Mouse (Mus musculus) bone marrow, adult 2 months (tissue): ENCODE data around the gene Serpinb1b. TPM values are rescaled to one million over a fixed set of nuclear protein-coding genes. Genes with fewer than 3 reads are reported as not detected.
"Not testable (repeated sequence)": the region's sequence is repeated elsewhere in the genome, so short reads cannot be mapped to it uniquely, and the experiment has no call there.

Experiments
- H3K27ac ChIP-seq: fragments of 200-500 bp; 2 replicates; pipeline ENCODE4 v1.5.1; 2012; ENCODE audit warnings: low read depth, mild to moderate bottlenecking, control low read depth, inconsistent platforms, low read length; ENCODE audit not compliant: control insufficient read depth, poor library complexity, insufficient read depth
- H3K4me1 ChIP-seq: fragments of 200-500 bp; 2 replicates; pipeline ENCODE4 v1.6.1; 2011; ENCODE audit warnings: low read length; ENCODE audit not compliant: control insufficient read depth, insufficient read depth
- H3K4me3 ChIP-seq: fragments of 200-500 bp; replicated peaks from 2 replicates; pipeline ENCODE3; 2011; ENCODE audit warnings: mild to moderate bottlenecking, low read depth, low read length, control low read depth; ENCODE audit not compliant: control insufficient read depth
- CTCF ChIP-seq: fragments of 200-500 bp; IDR thresholded peaks from 2 replicates; pipeline ENCODE4 v1.5.1; 2011; ENCODE audit warnings: low read length, control low read depth; ENCODE audit not compliant: control insufficient read depth, insufficient read depth
- POLR2A ChIP-seq: fragments of 200-500 bp; IDR thresholded peaks from 2 replicates; pipeline ENCODE4 v1.6.1; 2011; ENCODE audit warnings: low read depth, mild to moderate bottlenecking, control low read depth, low read length, borderline replicate concordance; ENCODE audit not compliant: control insufficient read depth
- WGBS: fragments of 180-500 bp; shearing (Covaris S2); methylation state at CpG from one replicate; pipeline ENCODE4 v1.1.7; 2018; 5-methylcytosine and 5-hydroxymethylcytosine counted together
- polyA plus RNA-seq: library from polyadenylated mRNA; stranded (reverse); fragments of >200 nt; gene quantifications from 2 replicates; pipeline ENCODE4 v1.2.4, GENCODE M21; 2011; ENCODE audit warnings: low replicate concordance; ENCODE audit not compliant: missing spikeins, insufficient read depth, insufficient read length

The Serpinb1b gene
- 1.00 TPM in 1 of 2 replicates, not detected in the other for polyA plus RNA-seq

GRCm38 (mm10) chr13:33078056-33078705 is at the start of gene Serpinb1b:
Serpinb1b (plus strand) TSS chr13:33078575.
- Histone ChIP-seq H3K27ac (no peak within 1 kb of the TSS), H3K4me1 (no peaks in the 10 kb centered on the region), H3K4me3 (no peak within 1 kb of the TSS)
- no peak for TF ChIP-seq POLR2A
- TF ChIP-seq CTCF, result no peak
- WGBS, result 81% methylated on average over 3 of the region's 3 CpGs

- H3K4me3 ChIP-seq, H3K27ac ChIP-seq, H3K4me1 ChIP-seq: not testable (repeated sequence)
- 92% methylated on average over 2 of the region's 2 CpGs for whole genome bisulfite sequencing
Measured at GRCm38 (mm10) chr13:33029478-33029877, 48.9 kb upstream of the Serpinb1b start.

DNA sequence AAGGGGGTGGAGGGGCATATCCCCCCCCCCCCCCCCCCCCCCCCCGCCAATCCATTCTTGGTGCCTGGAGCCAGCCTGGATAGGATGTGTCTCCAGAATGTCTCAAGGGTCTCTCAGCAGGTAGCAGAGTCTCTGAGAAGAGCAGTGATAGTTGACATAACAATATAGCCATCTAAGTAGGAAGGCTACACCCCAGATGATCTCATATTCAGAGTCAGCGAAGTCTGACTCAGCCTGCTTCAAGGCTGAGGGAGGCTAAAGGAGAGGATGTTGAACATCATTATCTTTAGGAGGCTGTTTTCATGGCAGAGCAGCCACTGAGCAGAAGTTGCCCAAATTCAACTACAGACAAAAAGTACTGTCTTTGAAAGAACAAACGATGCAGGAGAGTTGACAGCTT is 48.1 kb upstream of the Serpinb1b start:
- no peak for TF ChIP-seq CTCF
- TF ChIP-seq POLR2A, result no peak
- H3K4me1 ChIP-seq, result no peaks in the 10 kb centered on the region
- H3K27ac ChIP-seq, result no peak overlapping the region
- WGBS, result 90% methylated on average over 2 of the region's 3 CpGs
- no peak overlapping the region for H3K4me3 ChIP-seq

DNA sequence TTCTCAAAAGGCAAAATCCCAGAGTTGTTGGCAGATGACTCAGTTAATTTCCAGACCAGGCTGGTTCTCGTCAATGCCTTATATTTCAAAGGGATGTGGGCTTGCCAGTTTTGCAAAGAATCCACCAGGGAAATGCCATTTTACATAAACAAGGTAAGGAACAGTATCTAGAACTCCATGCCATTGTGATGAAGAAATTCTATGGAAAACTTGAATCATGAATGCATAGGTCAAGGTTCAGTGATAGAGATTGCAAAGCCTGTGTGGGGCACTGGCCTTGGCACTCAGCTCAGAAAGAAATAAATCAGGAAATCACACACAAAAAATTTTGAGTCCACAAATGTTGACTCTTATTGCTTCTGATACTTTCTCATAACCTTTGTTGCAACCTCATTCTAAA is 42.9 kb upstream of the Serpinb1b start:
- H3K4me1 ChIP-seq, result no peaks in the 10 kb centered on the region
- no peak overlapping the region for H3K27ac ChIP-seq
- no peak for TF ChIP-seq POLR2A
- 78% methylated on average over 1 of the region's 1 CpGs for WGBS
- H3K4me3 ChIP-seq, result no peak overlapping the region

DNA sequence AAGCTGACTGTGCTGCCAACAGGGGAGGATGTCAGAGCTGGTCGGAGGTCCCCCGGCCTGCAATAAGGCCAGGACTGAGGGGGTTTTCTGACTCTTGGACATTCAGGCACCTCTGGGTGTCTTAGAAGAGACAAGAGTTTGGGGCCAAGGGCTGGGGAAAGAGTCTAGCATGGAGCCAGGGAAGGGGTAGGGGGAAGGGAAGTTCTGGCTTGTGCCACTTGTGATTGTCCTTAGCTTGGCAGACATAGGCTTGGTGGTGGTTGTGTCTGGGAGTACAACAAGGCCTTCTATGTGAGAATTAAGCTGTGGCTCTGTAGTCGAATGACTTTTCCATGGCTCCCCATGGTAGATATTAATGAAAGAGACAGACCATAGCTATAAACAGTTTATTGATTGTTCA is 34.8 kb upstream of the Serpinb1b start:
- 84% methylated on average over 3 of the region's 3 CpGs for WGBS
- no peak for TF ChIP-seq POLR2A
- TF ChIP-seq CTCF, result no peak

GRCm38 (mm10) chr13:33047234-33047633 is 31.1 kb upstream of the Serpinb1b start:
- TF ChIP-seq POLR2A (no peak), CTCF (no peak)
- no peak overlapping the region for H3K4me3 ChIP-seq
- H3K27ac ChIP-seq, result no peak overlapping the region
- 43% methylated on average over 2 of the region's 2 CpGs for WGBS
- H3K4me1 ChIP-seq, result no peaks in the 10 kb centered on the region; the same call in 1 of the 2 replicates

More for the DNA sequence above, 34.8 kb upstream of the Serpinb1b start:
- no peak overlapping the region for H3K27ac ChIP-seq
- no peak overlapping the region for H3K4me3 ChIP-seq
- no peaks in the 10 kb centered on the region; the same call in 1 of the 2 replicates for H3K4me1 ChIP-seq

- 21% methylated on average over 4 of the region's 4 CpGs for WGBS
- H3K4me3 ChIP-seq, result no peak overlapping the region
- no peaks in the 10 kb centered on the region; the same call in 1 of the 2 replicates for H3K4me1 ChIP-seq
- no peak overlapping the region for H3K27ac ChIP-seq
- TF ChIP-seq POLR2A, result no peak
- no peak for TF ChIP-seq CTCF
Measured at GRCm38 (mm10) chr13:33048187-33048586, 30.2 kb upstream of the Serpinb1b start.

DNA sequence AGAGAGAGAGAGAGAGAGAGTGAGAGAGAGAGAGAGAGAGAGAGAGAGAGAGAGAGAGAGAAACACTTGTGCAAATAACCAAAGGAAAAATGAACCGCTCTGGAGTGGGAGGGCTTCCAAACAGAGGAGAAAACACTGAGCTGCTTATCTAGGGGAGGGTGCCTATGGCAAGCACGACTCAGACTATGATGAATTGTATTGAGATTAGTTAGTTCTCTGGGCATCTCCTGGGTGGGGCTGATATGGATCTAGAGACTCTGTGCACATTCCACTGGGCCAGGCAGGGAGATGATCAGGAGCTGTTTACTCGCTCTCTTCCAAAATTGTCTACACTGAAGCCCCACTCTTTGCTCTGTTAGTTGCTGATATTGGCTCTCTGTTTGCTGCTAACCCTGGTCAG is 26.7 kb upstream of the Serpinb1b start:
- Histone ChIP-seq H3K4me3 (no peak overlapping the region), H3K4me1 (no peaks in the 10 kb centered on the region; the same call in 1 of the 2 replicates), H3K27ac (no peak overlapping the region)
- WGBS, result 50% methylated on average over 3 of the region's 3 CpGs
- TF ChIP-seq CTCF, result no peak
- TF ChIP-seq POLR2A, result no peak

DNA sequence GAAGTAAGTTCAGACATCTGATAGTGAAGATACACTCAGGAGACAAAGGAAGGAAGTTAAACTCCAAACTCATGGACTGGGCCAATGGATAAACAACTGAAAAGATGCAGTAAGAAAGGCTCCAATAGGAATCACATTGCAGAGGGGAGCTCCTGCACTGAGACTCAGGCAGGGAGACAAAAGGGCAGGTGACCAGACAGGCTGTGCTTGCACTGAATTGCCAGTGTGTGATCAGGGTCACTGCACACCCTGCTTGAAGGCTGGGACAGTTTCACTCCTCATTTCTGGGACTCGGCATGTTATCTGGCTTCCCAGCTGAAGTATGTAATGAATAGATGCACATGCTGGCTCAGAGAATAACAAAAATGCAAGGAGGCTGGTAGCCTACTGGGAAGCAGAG is 15.3 kb upstream of the Serpinb1b start:
- H3K4me3 ChIP-seq, result no peak overlapping the region
- TF ChIP-seq CTCF, result no peak
- H3K4me1 ChIP-seq, result no peaks in the 10 kb centered on the region
- 75% methylated on average over 1 of the region's 1 CpGs for whole genome bisulfite sequencing
- H3K27ac ChIP-seq, result no peak overlapping the region
